ENCODE assay signal across 14 mouse cellular contexts in genomic region chr2:137343736-137344135, GRCm38 (mm10).
DNase-seq lines count a peak whose midpoint lies in the region; TF ChIP-seq lines count a peak whose summit lies in the region.
"Had no signal": no experiment of that assay in that cellular context is flagged by ENCODE, and none has a peak within 500 bp of the region (broad histone marks: within the 10 kb centered on the region; RNA-seq: fewer than 3 reads in every experiment).

No protein-coding gene starts in this region.

- H3K4me3 ChIP-seq in embryonic fibroblast, embryonic 13.5 days (ENCODE audit: insufficient read depth, low read length), result no peak overlapping the region
- H3K4me3 ChIP-seq: embryonic facial prominence, embryonic 13.5 days; erythroblast, embryonic 14.5 days; forebrain, embryonic 10.5 days; forebrain, embryonic 12.5 days had no signal

- TF ChIP-seq POLR2A in embryonic fibroblast, embryonic 13.5 days (IDR thresholded peaks at IDR 0.05; ENCODE audit: low read depth, low read length), result no peak

- 0 out of 2 replicates have a peak overlapping the region, but pooled peaks have one; percentile 40 for H3K27ac ChIP-seq in embryonic fibroblast, embryonic 13.5 days (ENCODE audit: insufficient read depth, low read length)
- H3K27ac ChIP-seq: forebrain, embryonic 10.5 days; forebrain, embryonic 12.5 days had no signal

- peak; percentile 9 to 54 for DNase-seq in cerebellum, postnatal 14 days
- DNase-seq in cerebellum, adult 9-11 months, result no peak
- DNase-seq in Muller cell, postnatal 12 days (ENCODE audit: inconsistent ontology term), result peak; percentile 57
- no peak for DNase-seq in urinary bladder, adult 2 months (ENCODE audit: low spot score)
- DNase-seq: adrenal gland, adult 8-10 months; adrenal gland, postnatal 14 days; adrenal gland, postnatal 36 days; cerebellum, adult 11-12 months; cerebellum, adult 8-10 months had no signal

- no peaks in the 10 kb centered on the region for H3K4me1 ChIP-seq in embryonic fibroblast, embryonic 13.5 days (ENCODE audit: control insufficient read depth, insufficient read depth, low read length)
- H3K4me1 ChIP-seq: forebrain, embryonic 10.5 days; forebrain, embryonic 12.5 days had no signal

- no peak for TF ChIP-seq CTCF in embryonic fibroblast, embryonic 13.5 days (IDR thresholded peaks at IDR 0.05; ENCODE audit: borderline replicate concordance, insufficient read depth, low read length)

Comparison
In these comparisons a context has a peak if more than half of its experiments do, and no peak if none do; other contexts are left out.
1. DNase-seq: peak in cerebellum, postnatal 14 days (2 of 2) and Muller cell, postnatal 12 days (single experiment); none in cerebellum, adult 9-11 months (single experiment) and urinary bladder, adult 2 months (single experiment).